Mouse (Mus musculus) heart, embryonic 14.5 days (tissue): ENCODE measurements around the gene Dcpp1. TPM values are rescaled to one million over a fixed set of nuclear protein-coding genes. Genes with fewer than 3 reads are reported as not detected.
A peak's percentile ranks its signal among the peaks of the same experiment; 100 is the strongest.
"Not testable (repeated sequence)": the region's sequence is repeated elsewhere in the genome, so short reads cannot be mapped to it uniquely, and the experiment has no call there.

ENCODE experiments used
- ATAC-seq: fragments of 200-750 bp; cut with Nextera tagmentation; 2 replicates; pipeline ENCODE4 v1.8.0; 2017; ENCODE audit warnings: low read depth, moderate TSS enrichment; ENCODE audit not compliant: insufficient number of reproducible peaks, insufficient read depth, low FRiP score
- H3K27ac ChIP-seq, 2 experiments: fragments of 200-500 bp in 1 of 2; fragments of 300-500 bp in 1 of 2; sonication (generic) in 1 of 2; replicated peaks in 1 of 2; 2 replicates each; pipeline ENCODE4 v1.5.1; 2012 to 2014; ENCODE audit warnings: low read depth in 2 of 2, low read length in 2 of 2, control low read depth in 1 of 2, mild to moderate bottlenecking in 1 of 2, mixed read lengths in 1 of 2; ENCODE audit not compliant: control insufficient read depth in 1 of 2, insufficient read depth in 1 of 2
- H3K27me3 ChIP-seq: fragments of 300-500 bp; sonication (generic); 2 replicates; pipeline ENCODE4 v1.6.1; 2014; ENCODE audit warnings: mild to moderate bottlenecking, low read length, control low read depth; ENCODE audit not compliant: control insufficient read depth, insufficient read depth
- H3K36me3 ChIP-seq: fragments of 300-500 bp; sonication (generic); 2 replicates; pipeline ENCODE4 v1.6.1; 2014; ENCODE audit warnings: mild to moderate bottlenecking, control low read depth, low read length, mixed read lengths; ENCODE audit not compliant: control insufficient read depth, insufficient read depth
- H3K4me1 ChIP-seq, 2 experiments: fragments of 200-500 bp in 1 of 2; fragments of 300-500 bp in 1 of 2; sonication (generic) in 1 of 2; 2 replicates each; pipeline ENCODE4 v1.6.1; 2012 to 2014; ENCODE audit warnings: low read length in 2 of 2, control low read depth in 1 of 2, mixed read lengths in 1 of 2; ENCODE audit not compliant: control insufficient read depth in 2 of 2, insufficient read depth in 2 of 2
- H3K4me2 ChIP-seq: fragments of 300-500 bp; sonication (generic); 2 replicates; pipeline ENCODE4 v1.6.1; 2014; ENCODE audit warnings: mild to moderate bottlenecking, low read length
- H3K4me3 ChIP-seq, 2 experiments: fragments of 200-500 bp in 1 of 2; fragments of 300-500 bp in 1 of 2; sonication (generic) in 1 of 2; 2 replicates each; pipeline ENCODE4 v1.5.1; 2012 to 2014; ENCODE audit warnings: low read length in 2 of 2, mild to moderate bottlenecking in 2 of 2, control low read depth in 1 of 2, low read depth in 1 of 2, moderate library complexity in 1 of 2; ENCODE audit not compliant: control insufficient read depth in 1 of 2, insufficient read depth in 1 of 2
- H3K9ac ChIP-seq: fragments of 300-500 bp; sonication (generic); 2 replicates; pipeline ENCODE4 v1.6.1; 2014; ENCODE audit warnings: mild to moderate bottlenecking, low read length
- H3K9me3 ChIP-seq: fragments of 300-500 bp; sonication (generic); 2 replicates; pipeline ENCODE4 v1.6.1; 2016; ENCODE audit warnings: low read length, control low read depth; ENCODE audit not compliant: control insufficient read depth
- WGBS: fragments of 180-500 bp; shearing (Covaris S2); extraction: QIAGEN DNeasy Blood & Tissue Kit; methylation state at CpG from one replicate; pipeline ENCODE4 v1.1.7; 2014; 5-methylcytosine and 5-hydroxymethylcytosine counted together
- polyA plus RNA-seq: library from polyadenylated mRNA; unstranded; fragments of >200 nt; fragmentation: Nextera tagmentation; extraction: Ambion mirVana; gene quantifications from 2 replicates; pipeline ENCODE4 v1.2.1, GENCODE M21; 2014

Dcpp1 gene
- polyA plus RNA-seq, result not detected in 2 replicates

DNA sequence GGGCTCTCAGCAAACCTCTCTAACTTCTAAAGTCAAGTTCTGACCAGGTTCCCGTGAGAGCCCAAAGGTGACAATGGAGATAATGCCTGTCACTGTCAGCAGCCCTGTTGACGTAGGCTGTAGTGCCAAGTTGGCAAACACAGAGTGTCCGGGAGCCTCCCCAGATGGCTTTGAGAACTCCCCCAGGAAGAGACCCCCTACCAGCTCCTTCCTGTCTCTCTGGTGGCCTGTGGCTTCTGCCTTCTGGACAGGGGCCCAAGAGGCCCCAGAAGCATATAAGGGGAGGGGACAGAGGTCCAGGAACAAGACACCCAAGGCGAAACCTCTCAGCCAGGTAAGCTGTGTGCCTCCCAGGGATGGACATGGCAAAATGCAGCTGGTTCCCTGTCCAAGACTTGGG lies at the start of gene Dcpp1, which contains the start of gene Dcpp2:
Gene Dcpp1 (plus strand): TSS at position 301 of the 400 bp plus-strand sequence.
Gene Dcpp2 (plus strand): TSS at position 305 of the 400 bp plus-strand sequence.
- ATAC-seq, result not testable (repeated sequence)

GRCm38 (mm10) chr17:23831201-23831600 lies 49.5 kb upstream of the Dcpp1 start:
- no peak for ATAC-seq
- Histone ChIP-seq H3K27me3 (peaks cover 37% of the 10 kb centered on the region), H3K36me3 (peaks cover 14% of the 10 kb centered on the region), H3K4me2 (no peak overlapping the region), H3K4me3 (no peak overlapping the region), H3K9ac (no peak overlapping the region), H3K9me3 (no peaks in the 10 kb centered on the region), H3K4me1 (peaks cover 2 to 11% of the 10 kb centered on the region in 2 experiments; a peak in 3 of 4 replicates), H3K27ac (no peak overlapping the region)
- 94% methylated on average over 1 of the region's 1 CpGs for WGBS

More for the DNA sequence above, at the start of gene Dcpp1, which contains the start of gene Dcpp2:
- not testable (repeated sequence) for H3K9ac ChIP-seq, H3K4me3 ChIP-seq, H3K4me1 ChIP-seq, H3K4me2 ChIP-seq, H3K36me3 ChIP-seq, H3K9me3 ChIP-seq, H3K27ac ChIP-seq, H3K27me3 ChIP-seq
- WGBS, result 43% methylated on average over 4 of the region's 4 CpGs

DNA sequence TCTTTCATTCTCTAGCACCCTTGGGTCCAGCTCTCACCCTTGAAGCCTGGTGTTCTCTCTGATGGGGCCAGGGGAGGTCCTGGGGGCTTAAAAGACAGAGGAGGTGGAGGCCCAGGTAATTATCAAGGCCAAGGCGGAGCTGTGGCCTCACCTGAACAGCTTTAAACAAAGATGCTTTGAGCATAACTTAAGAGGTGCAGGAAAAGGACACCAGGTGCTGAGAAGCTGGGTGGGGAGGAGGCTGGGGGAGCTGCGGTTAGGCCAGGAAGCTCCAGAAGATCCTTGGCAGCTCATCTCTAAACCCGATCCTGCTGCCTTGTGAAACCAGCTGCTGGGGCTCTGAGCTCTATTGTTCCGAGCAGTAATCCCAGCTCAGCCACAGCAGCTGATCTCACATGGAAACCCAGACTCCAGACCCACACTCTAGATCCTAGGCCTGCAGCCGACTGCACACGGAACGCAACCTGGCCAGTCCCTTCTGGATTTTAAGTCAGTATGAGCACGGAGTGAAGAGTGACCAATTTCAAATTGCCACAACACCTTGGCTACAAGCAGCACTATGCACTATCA lies 44.6 kb upstream of the Dcpp1 start, which contains the start of gene Prss33:
Gene Prss33 (minus strand): TSS at position 51 of the 570 bp plus-strand sequence.
- Histone ChIP-seq H3K27ac (no peak within 1 kb of the TSS), H3K27me3 (peaks cover 30% of the 10 kb centered on the region), H3K36me3 (no peaks in the 10 kb centered on the region), H3K9me3 (no peaks in the 10 kb centered on the region), H3K9ac (no peak within 1 kb of the TSS), H3K4me2 (no peak within 1 kb of the TSS), H3K4me3 (no peak within 1 kb of the TSS), H3K4me1 (no peaks in the 10 kb centered on the region)
- 74% methylated on average over 8 of the region's 8 CpGs for WGBS
- no peak for ATAC-seq

GRCm38 (mm10) chr17:23841145-23841544 lies 39.5 kb upstream of the Dcpp1 start:
- no peak overlapping the region for H3K4me3 ChIP-seq
- no peak overlapping the region for H3K9ac ChIP-seq
- H3K4me1 ChIP-seq, result peaks cover 0 to 4% of the 10 kb centered on the region in 2 experiments; a peak in 1 of 4 replicates
- no peaks in the 10 kb centered on the region; the same call in 1 of the 2 replicates for H3K27me3 ChIP-seq
- ATAC-seq, result no peak
- no peak overlapping the region for H3K27ac ChIP-seq
- H3K9me3 ChIP-seq, result no peaks in the 10 kb centered on the region
- H3K36me3 ChIP-seq, result no peaks in the 10 kb centered on the region
- H3K4me2 ChIP-seq, result no peak overlapping the region
- 33% methylated on average over 4 of the region's 4 CpGs for WGBS

DNA sequence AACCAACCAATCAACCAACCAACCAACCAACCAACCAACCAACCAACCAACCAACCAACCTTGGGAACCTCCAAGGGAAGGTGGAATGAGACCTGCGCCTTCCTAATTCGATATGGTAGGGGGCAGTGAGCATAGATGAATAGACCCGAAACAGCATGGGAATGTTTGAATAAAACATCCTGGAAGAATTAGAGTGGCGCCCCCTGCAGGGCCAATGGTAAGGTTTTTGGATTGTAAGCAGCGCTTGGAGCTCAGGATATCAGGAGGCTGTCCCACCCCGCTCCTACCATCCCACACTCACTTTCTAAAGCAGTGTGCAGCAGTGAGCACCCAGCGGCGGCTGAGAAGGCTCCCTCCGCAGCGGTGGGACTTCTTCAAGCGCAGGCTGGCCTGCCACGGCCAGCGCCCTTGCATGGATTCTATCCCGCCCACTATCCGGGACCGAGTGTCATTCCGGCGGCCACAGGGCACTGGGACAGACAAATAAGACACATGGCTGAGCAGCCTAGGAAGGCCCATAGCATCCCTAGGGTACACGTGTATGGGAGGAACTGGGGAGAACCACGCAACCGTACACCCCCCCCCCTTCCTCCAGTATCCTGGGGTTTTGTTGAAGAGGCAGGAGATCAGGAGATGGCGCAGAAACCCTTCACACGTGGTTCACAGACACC lies 37.4 kb upstream of the Dcpp1 start:
- no peak overlapping the region for H3K4me3 ChIP-seq
- no peaks in the 10 kb centered on the region for H3K36me3 ChIP-seq
- no peak for ATAC-seq
- 42% methylated on average over 23 of the region's 23 CpGs for WGBS
- no peaks in the 10 kb centered on the region for H3K9me3 ChIP-seq
- no peaks in the 10 kb centered on the region; the same call in 1 of the 2 replicates for H3K27me3 ChIP-seq
- H3K9ac ChIP-seq, result no peak overlapping the region
- peaks cover 0 to 4% of the 10 kb centered on the region in 2 experiments; a peak in 1 of 4 replicates for H3K4me1 ChIP-seq
- no peak overlapping the region for H3K27ac ChIP-seq
- no peak overlapping the region; the same call in 1 of the 2 replicates for H3K4me2 ChIP-seq

GRCm38 (mm10) chr17:23843812-23844273 lies 36.8 kb upstream of the Dcpp1 start, which contains the start of the genes Prss32 and Prss41:
Prss32 (plus strand) TSS chr17:23843855.
Prss41 (minus strand) TSS chr17:23844172.
- Histone ChIP-seq H3K27me3 (no peaks in the 10 kb centered on the region; the same call in 1 of the 2 replicates), H3K4me3 (peak within 1 kb of the TSS in 1 of 2 experiments; percentile 10; a peak in 1 of 4 replicates), H3K4me2 (peak within 1 kb of the TSS; percentile 41), H3K9me3 (no peaks in the 10 kb centered on the region), H3K9ac (no peak within 1 kb of the TSS), H3K4me1 (peaks cover 0 to 4% of the 10 kb centered on the region in 2 experiments; a peak in 1 of 4 replicates), H3K36me3 (no peaks in the 10 kb centered on the region), H3K27ac (no peak within 1 kb of the TSS)
- WGBS, result 15% methylated on average over 19 of the region's 19 CpGs
- peak; percentile 41; the same call in 1 of the 2 replicates for ATAC-seq

- H3K4me2 ChIP-seq, result no peak overlapping the region
- no peaks in the 10 kb centered on the region for H3K9me3 ChIP-seq
- WGBS, result 60% methylated on average over 2 of the region's 2 CpGs
- no peaks in the 10 kb centered on the region for H3K27me3 ChIP-seq
- ATAC-seq, result no peak
- H3K27ac ChIP-seq, result no peak overlapping the region
- H3K4me1 ChIP-seq, result peaks cover 5 to 7% of the 10 kb centered on the region in 2 experiments
- no peaks in the 10 kb centered on the region for H3K36me3 ChIP-seq
- H3K4me3 ChIP-seq, result no peak overlapping the region
- no peak overlapping the region for H3K9ac ChIP-seq
Measured at GRCm38 (mm10) chr17:23850028-23850427, 30.6 kb upstream of the Dcpp1 start.
